Mouse (Mus musculus): ENCODE results near the gene Eqtn. TPM values are rescaled to one million over a fixed set of nuclear protein-coding genes. Genes with fewer than 3 reads are reported as not detected.

The Eqtn gene
- total RNA-seq (2021), result under 1 TPM; 0.75 to 0.78 TPM
- long read RNA-seq, result 0 reads

GRCm38 (mm10) chr4:94928743-94929142 is at the start of gene Eqtn:
TSS of gene Eqtn (minus strand) at chr4:94928843.
- DNase-seq (ENCODE audit: low spot score in 2 of 2), result no peak

GRCm38 (mm10) chr4:94973321-94973720 is 44.7 kb upstream of the Eqtn start:
- DNase-seq (ENCODE audit: low spot score in 2 of 2), result no peak

- no peak for DNase-seq (ENCODE audit: low spot score in 2 of 2)
Measured at GRCm38 (mm10) chr4:94952773-94953172, 24.1 kb upstream of the Eqtn start.

DNA sequence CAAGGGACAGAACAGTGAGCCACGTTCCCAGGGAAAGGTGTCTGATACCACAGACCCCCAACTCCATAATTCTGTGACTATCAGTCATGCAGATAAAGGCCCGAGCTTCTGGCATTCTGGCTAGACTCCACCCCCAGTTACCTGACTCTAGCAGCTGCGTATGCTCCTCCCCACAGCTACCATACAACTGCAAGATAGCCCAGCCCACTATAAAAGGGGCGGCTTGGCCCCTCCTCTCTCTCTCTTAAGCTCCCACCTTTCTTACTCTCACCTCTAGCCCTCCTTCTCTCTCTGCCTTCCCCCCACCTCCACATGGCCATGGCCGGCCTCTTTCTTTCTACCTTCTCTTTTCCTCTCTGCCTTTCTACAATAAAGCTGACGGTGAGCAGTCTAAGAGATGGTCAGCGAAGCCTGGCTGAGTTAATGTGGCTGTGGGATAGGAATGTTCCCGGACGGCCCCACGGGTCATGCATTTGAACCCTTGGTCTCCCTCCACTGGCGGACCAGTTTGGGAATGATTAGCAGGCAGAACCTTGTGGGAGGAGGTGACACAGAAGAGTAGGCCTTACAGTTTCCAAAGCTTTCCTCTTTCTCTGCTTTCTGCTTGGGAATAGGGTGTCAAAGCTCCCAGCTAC is 12.7 kb upstream of the Eqtn start:
- no peak for DNase-seq (ENCODE audit: low spot score in 2 of 2)

GRCm38 (mm10) chr4:94901780-94902179 is 26.9 kb downstream of the Eqtn start:
- DNase-seq (ENCODE audit: low spot score in 2 of 2), result no peak

DNA sequence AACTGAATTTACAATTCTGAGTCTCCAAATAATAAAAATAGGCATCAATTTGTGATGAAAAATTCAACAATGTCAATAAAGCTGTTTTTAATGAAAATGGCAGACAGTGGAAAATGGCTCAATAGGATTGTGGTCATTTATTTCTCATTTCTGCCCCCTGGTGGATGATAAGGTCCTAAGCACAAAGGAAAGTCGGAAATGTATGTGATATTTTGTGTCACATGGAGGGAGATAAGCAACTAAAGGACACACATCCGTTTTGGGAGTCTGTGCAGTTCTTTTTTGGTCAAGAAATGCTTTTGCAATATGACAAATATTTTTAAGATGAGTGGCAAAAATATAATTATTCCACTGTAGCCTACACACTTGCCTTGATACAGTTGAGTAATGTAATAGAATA is 27.9 kb downstream of the Eqtn start:
- no peak for DNase-seq (ENCODE audit: low spot score in 2 of 2)

Other genes with a start within 250 kb of the Eqtn start
- gene Tek, start 189.6 kb downstream of the Eqtn start, total RNA-seq (2021), result 10 to 100 TPM; 11.2 to 12.2 TPM
- gene Mysm1, start 50.3 kb upstream of the Eqtn start, total RNA-seq (2021), result 10 to 100 TPM; 29.0 to 30.2 TPM
- 10 to 100 TPM; 65.0 to 72.0 TPM for gene Jun, start 123.4 kb upstream of the Eqtn start, total RNA-seq (2021)